In the genomic region with DNA sequence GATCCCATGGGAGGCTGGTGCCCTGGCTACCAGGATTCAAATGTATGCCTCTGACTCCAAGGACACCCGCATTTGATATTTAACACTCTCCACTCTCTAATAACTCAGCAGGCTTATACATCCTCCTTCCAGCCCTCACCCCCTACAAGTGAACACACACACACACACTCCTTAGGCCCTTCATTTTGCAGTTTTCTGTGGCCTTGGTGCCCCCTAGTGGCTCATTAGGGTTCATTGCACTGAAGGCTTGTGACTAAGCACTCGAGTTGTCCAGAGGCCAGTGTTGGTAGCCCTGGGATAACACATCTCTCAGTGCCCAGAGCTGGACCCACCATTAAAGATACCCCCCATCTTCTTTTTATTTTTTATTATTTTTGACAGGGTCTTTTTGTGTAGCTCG, we compare ENCODE assay signal across 8 mouse cellular contexts. TPM values are rescaled to one million over a fixed set of nuclear protein-coding genes. Genes with fewer than 3 reads are reported as not detected.
DNase-seq lines count a peak whose midpoint lies in the region; ATAC-seq and TF ChIP-seq lines count a peak whose summit lies in the region.

No protein-coding gene starts in this region.

- H3K4me1 ChIP-seq in heart, embryonic 11.5 days (ENCODE audit: control insufficient read depth, insufficient read depth, low read length): no peaks in the 10 kb centered on the region
- H3K4me1 ChIP-seq in intestine, postnatal 0 days (replicated peaks; ENCODE audit: control insufficient read depth, insufficient read depth, low read length): no peaks in the 10 kb centered on the region
- no peaks in the 10 kb centered on the region for H3K4me1 ChIP-seq in limb, embryonic 11.5 days (ENCODE audit: control insufficient read depth, insufficient read depth, low read length)
- H3K4me1 ChIP-seq in midbrain, embryonic 14.5 days (ENCODE audit: control insufficient read depth, insufficient read depth, low read length): 0 out of 2 replicates have a peak, but pooled peaks cover 4% of the 10 kb centered on the region

- 0 out of 2 replicates have a peak, but pooled peaks cover 3% of the 10 kb centered on the region for H3K27me3 ChIP-seq in heart, embryonic 11.5 days (ENCODE audit: control insufficient read depth, insufficient read depth, low read length)
- no peaks in the 10 kb centered on the region for H3K27me3 ChIP-seq in intestine, postnatal 0 days (replicated peaks; ENCODE audit: control insufficient read depth, insufficient read depth, low read length)
- H3K27me3 ChIP-seq in limb, embryonic 11.5 days (ENCODE audit: control insufficient read depth, insufficient read depth, low read length): no peaks in the 10 kb centered on the region
- no peaks in the 10 kb centered on the region for H3K27me3 ChIP-seq in midbrain, embryonic 14.5 days (ENCODE audit: control insufficient read depth, insufficient read depth, low read length)

- peak; percentile 93 for TF ChIP-seq CTCF in intestine, postnatal 0 days (IDR thresholded peaks at IDR 0.05; ENCODE audit: low read depth)

- H3K9ac ChIP-seq in heart, embryonic 11.5 days (ENCODE audit: low read depth, low read length): no peak overlapping the region
- no peak overlapping the region for H3K9ac ChIP-seq in intestine, postnatal 0 days (ENCODE audit: low read depth, low read length)
- no peak overlapping the region for H3K9ac ChIP-seq in limb, embryonic 11.5 days (ENCODE audit: low read length)
- no peak overlapping the region for H3K9ac ChIP-seq in midbrain, embryonic 14.5 days (replicated peaks; ENCODE audit: low read length)

- no peak overlapping the region for H3K27ac ChIP-seq in heart, embryonic 11.5 days (ENCODE audit: low read depth, low read length)
- no peak overlapping the region for H3K27ac ChIP-seq in intestine, postnatal 0 days (ENCODE audit: low read depth, low read length)
- no peak overlapping the region for H3K27ac ChIP-seq in limb, embryonic 11.5 days (replicated peaks; ENCODE audit: low read depth, low read length)
- H3K27ac ChIP-seq in midbrain, embryonic 14.5 days (replicated peaks; ENCODE audit: low read depth, low read length): no peak overlapping the region

- H3K4me2 ChIP-seq in heart, embryonic 11.5 days: no peak overlapping the region
- H3K4me2 ChIP-seq in intestine, postnatal 0 days (replicated peaks; ENCODE audit: low read depth): no peak overlapping the region
- H3K4me2 ChIP-seq in limb, embryonic 11.5 days (ENCODE audit: low read depth, severe bottlenecking): no peak overlapping the region
- H3K4me2 ChIP-seq in midbrain, embryonic 14.5 days (ENCODE audit: low read length): no peak overlapping the region

- H3K9me3 ChIP-seq in heart, embryonic 11.5 days (replicated peaks; ENCODE audit: control insufficient read depth, low read length): no peaks in the 10 kb centered on the region
- H3K9me3 ChIP-seq in intestine, postnatal 0 days (ENCODE audit: control insufficient read depth): no peaks in the 10 kb centered on the region
- no peaks in the 10 kb centered on the region for H3K9me3 ChIP-seq in limb, embryonic 11.5 days (ENCODE audit: control insufficient read depth, low read length)
- no peaks in the 10 kb centered on the region for H3K9me3 ChIP-seq in midbrain, embryonic 14.5 days (ENCODE audit: control insufficient read depth, low read length)

- no peak; the same call in 1 of the 2 replicates for ATAC-seq in heart, embryonic 11.5 days (replicated peaks; ENCODE audit: insufficient number of reproducible peaks, low FRiP score, low TSS enrichment)
- ATAC-seq in intestine, postnatal 0 days: peak; percentile 68; the same call in 1 of the 2 replicates
- 0 out of 2 replicates have a peak, but pooled peaks have one; percentile 48 for ATAC-seq in limb, embryonic 11.5 days (ENCODE audit: insufficient number of reproducible peaks, low FRiP score, low TSS enrichment, low read depth)
- peak; percentile 71 for ATAC-seq in midbrain, embryonic 14.5 days (ENCODE audit: low FRiP score, low TSS enrichment)

- no peaks in the 10 kb centered on the region for H3K36me3 ChIP-seq in heart, embryonic 11.5 days (ENCODE audit: control insufficient read depth, insufficient read depth, low read length)
- no peaks in the 10 kb centered on the region for H3K36me3 ChIP-seq in intestine, postnatal 0 days (ENCODE audit: control insufficient read depth, insufficient read depth)
- no peaks in the 10 kb centered on the region for H3K36me3 ChIP-seq in limb, embryonic 11.5 days (ENCODE audit: control insufficient read depth, insufficient read depth, low read length)
- no peaks in the 10 kb centered on the region for H3K36me3 ChIP-seq in midbrain, embryonic 14.5 days (ENCODE audit: control insufficient read depth, insufficient read depth, low read length)

- 7% methylated on average over 3 of the region's 3 CpGs for WGBS in heart, embryonic 11.5 days (ENCODE audit: insufficient replicate concordance)
- 17% methylated on average over 3 of the region's 3 CpGs for WGBS in intestine, postnatal 0 days
- 12% methylated on average over 3 of the region's 3 CpGs for WGBS in limb, embryonic 11.5 days
- 11% methylated on average over 3 of the region's 3 CpGs for WGBS in midbrain, embryonic 14.5 days

- no peak overlapping the region for H3K4me3 ChIP-seq in heart, embryonic 11.5 days (ENCODE audit: low read depth, low read length)
- no peak overlapping the region for H3K4me3 ChIP-seq in intestine, postnatal 0 days (ENCODE audit: low read depth, low read length)
- H3K4me3 ChIP-seq in limb, embryonic 11.5 days (ENCODE audit: low read depth, low read length): no peak overlapping the region
- H3K4me3 ChIP-seq in midbrain, embryonic 14.5 days (replicated peaks; ENCODE audit: low read depth, low read length): no peak overlapping the region

- peak; percentile 68 to 80 for DNase-seq in heart, adult 18-20 months
- peak; percentile 44 to 53 for DNase-seq in cerebellum, postnatal 4 days (ENCODE audit: low spot score in 2 of 2)
- peak; percentile 31 to 45 for DNase-seq in gastrocnemius, adult 8-10 months (ENCODE audit: low spot score in 2 of 2)
- peak; percentile 61 for DNase-seq in limb, embryonic 11.5 days (ENCODE audit: low spot score)
- peak; percentile 87 for DNase-seq in midbrain, embryonic 14.5 days
- peak; percentile 20 for DNase-seq in spleen, adult 12 weeks (ENCODE audit: low spot score)

RNA-seq across cellular contexts. Expression of gene Lamtor5, which starts 4.8 kb away (rescaled TPM):
- 10 to 100 TPM; 64.6 to 70.8 TPM for total RNA-seq in heart, adult 18-20 months (2021)
- 153 and 156 TPM in 2 replicates for polyA plus RNA-seq in heart, embryonic 11.5 days (2014; fragmentation: Nextera tagmentation; extraction: Ambion mirVana)
- total RNA-seq in gastrocnemius, adult 8-10 months (2022): 10 to 100 TPM; 53.4 to 72.8 (median 63.4) TPM
- polyA plus RNA-seq in intestine, postnatal 0 days (2015; fragmentation: Nextera tagmentation; extraction: Ambion mirVana): 206 and 210 TPM in 2 replicates
- 174 and 175 TPM in 2 replicates for polyA plus RNA-seq in limb, embryonic 11.5 days (2014; fragmentation: Nextera tagmentation; extraction: Ambion mirVana)
- polyA plus RNA-seq in midbrain, embryonic 14.5 days (2014; fragmentation: Nextera tagmentation; extraction: Ambion mirVana): 190 and 210 TPM in 2 replicates

RNA-seq across cellular contexts. Expression of gene Slc16a4, which starts 17.2 kb away (rescaled TPM):
- total RNA-seq in heart, adult 18-20 months (2021): under 1 TPM; 0.50 to 0.51 TPM
- 1.5 and 3.0 TPM in 2 replicates for polyA plus RNA-seq in heart, embryonic 11.5 days (2014; fragmentation: Nextera tagmentation; extraction: Ambion mirVana)
- total RNA-seq in gastrocnemius, adult 8-10 months (2022): under 1 TPM in 2 of 4 experiments, not detected in 2; 0.19 to 0.31 TPM
- 0.83 and 1.6 TPM in 2 replicates for polyA plus RNA-seq in intestine, postnatal 0 days (2015; fragmentation: Nextera tagmentation; extraction: Ambion mirVana)
- 4.5 and 5.1 TPM in 2 replicates for polyA plus RNA-seq in limb, embryonic 11.5 days (2014; fragmentation: Nextera tagmentation; extraction: Ambion mirVana)
- 1.6 and 2.3 TPM in 2 replicates for polyA plus RNA-seq in midbrain, embryonic 14.5 days (2014; fragmentation: Nextera tagmentation; extraction: Ambion mirVana)

RNA-seq across cellular contexts. Expression of gene Prok1, which starts 34.3 kb away (rescaled TPM):
- total RNA-seq in heart, adult 18-20 months (2021): under 1 TPM in 1 of 2 experiments, not detected in 1; 0.28 TPM
- polyA plus RNA-seq in heart, embryonic 11.5 days (2014; fragmentation: Nextera tagmentation; extraction: Ambion mirVana): not detected in 2 replicates
- total RNA-seq in gastrocnemius, adult 8-10 months (2022): not detected
- polyA plus RNA-seq in intestine, postnatal 0 days (2015; fragmentation: Nextera tagmentation; extraction: Ambion mirVana): 0.09 TPM in 1 of 2 replicates, not detected in the other
- polyA plus RNA-seq in limb, embryonic 11.5 days (2014; fragmentation: Nextera tagmentation; extraction: Ambion mirVana): 0.06 TPM in 1 of 2 replicates, not detected in the other
- polyA plus RNA-seq in midbrain, embryonic 14.5 days (2014; fragmentation: Nextera tagmentation; extraction: Ambion mirVana): 0.12 and 0.16 TPM in 2 replicates

RNA-seq across cellular contexts. Expression of gene A630076J17Rik, which starts 43.4 kb away (rescaled TPM):
- total RNA-seq in heart, adult 18-20 months (2021): not detected
- polyA plus RNA-seq in heart, embryonic 11.5 days (2014; fragmentation: Nextera tagmentation; extraction: Ambion mirVana): not detected in 2 replicates
- not detected for total RNA-seq in gastrocnemius, adult 8-10 months (2022)
- 0.83 and 1.1 TPM in 2 replicates for polyA plus RNA-seq in intestine, postnatal 0 days (2015; fragmentation: Nextera tagmentation; extraction: Ambion mirVana)
- not detected in 2 replicates for polyA plus RNA-seq in limb, embryonic 11.5 days (2014; fragmentation: Nextera tagmentation; extraction: Ambion mirVana)
- not detected in 2 replicates for polyA plus RNA-seq in midbrain, embryonic 14.5 days (2014; fragmentation: Nextera tagmentation; extraction: Ambion mirVana)

RNA-seq across cellular contexts. Expression of gene Cym, which starts 52.3 kb away (rescaled TPM):
- total RNA-seq in heart, adult 18-20 months (2021): not detected
- 0.17 TPM in 1 of 2 replicates, not detected in the other for polyA plus RNA-seq in heart, embryonic 11.5 days (2014; fragmentation: Nextera tagmentation; extraction: Ambion mirVana)
- total RNA-seq in gastrocnemius, adult 8-10 months (2022): not detected
- 121 and 284 TPM in 2 replicates for polyA plus RNA-seq in intestine, postnatal 0 days (2015; fragmentation: Nextera tagmentation; extraction: Ambion mirVana)
- polyA plus RNA-seq in limb, embryonic 11.5 days (2014; fragmentation: Nextera tagmentation; extraction: Ambion mirVana): not detected in 2 replicates
- polyA plus RNA-seq in midbrain, embryonic 14.5 days (2014; fragmentation: Nextera tagmentation; extraction: Ambion mirVana): 0.17 TPM in 1 of 2 replicates, not detected in the other

Comparison
In these comparisons a context has a peak if more than half of its experiments do, and no peak if none do; other contexts are left out.
1. DNase-seq: peak in every context shown above with its lines; median percentile 87 in midbrain, embryonic 14.5 days; 74 in heart, adult 18-20 months; 61 in limb, embryonic 11.5 days; 48 in cerebellum, postnatal 4 days; 38 in gastrocnemius, adult 8-10 months; 20 in spleen, adult 12 weeks.